8 mouse cellular contexts compared by ENCODE assay signal in genomic region chr2:131261481-131262212, GRCm38 (mm10). TPM values are rescaled to one million over a fixed set of nuclear protein-coding genes. Genes with fewer than 3 reads are reported as not detected.
DNase-seq lines count a peak whose midpoint lies in the region; ATAC-seq lines count a peak whose summit lies in the region.

No protein-coding gene starts in this region.

- DNase-seq in left cerebral cortex, postnatal 14 days (ENCODE audit: low spot score in 2 of 2), result peak; percentile 58 to 64
- DNase-seq in left cerebral cortex, adult 11 months (ENCODE audit: low spot score), result no peak
- DNase-seq in brain, adult 2 months (ENCODE audit: low read depth, low spot score), result peak; percentile 82
- no peak for DNase-seq in adipocyte (ENCODE audit: low spot score)
- no peak for DNase-seq in gastrocnemius, adult 18-20 months (ENCODE audit: low spot score)
- DNase-seq in layer of hippocampus, postnatal 10 days (ENCODE audit: low spot score in 2 of 2), result no peak

- intact Hi-C loops in left cerebral cortex, postnatal 14 days (cut with DNase I), result loop anchor here (2.0 to 10.0 kb wide), 3 partner anchors 75 to 153 kb away; partner anchors contain the start of genes Cdc25b, Rnf24 and Spef1

- peak; percentile 35 to 43 for ATAC-seq in hematopoietic stem cell, adult 5-6 weeks (replicated peaks in 1 of 2; ENCODE audit: insufficient read depth in 1 of 2, low FRiP score in 2 of 2, low TSS enrichment in 1 of 2, low read depth in 1 of 2, poor library complexity in 2 of 2, severe bottlenecking in 2 of 2)
- ATAC-seq in megakaryocyte progenitor cell, adult 5-6 weeks (replicated peaks; ENCODE audit: poor library complexity), result peak; percentile 21

RNA-seq across cellular contexts. Expression of gene Pank2, which starts 0.6 kb away (rescaled TPM):
- 10 to 100 TPM; 62.7 to 62.9 TPM for total RNA-seq in left cerebral cortex, postnatal 14 days (2021)
- 76.2 and 88.0 TPM in 2 replicates for total RNA-seq in hematopoietic stem cell, adult 5-6 weeks (2017)
- 59.4 and 71.6 TPM in 2 replicates for total RNA-seq in megakaryocyte progenitor cell, adult 5-6 weeks (2015)
- total RNA-seq in megakaryocyte progenitor cell, adult 5-6 weeks (2017), result 46.3 and 61.7 TPM in 2 replicates
- total RNA-seq in gastrocnemius, adult 18-20 months (2021), result 10 to 100 TPM; 18.5 to 24.6 TPM
- 10 to 100 TPM; 64.8 to 69.1 TPM for total RNA-seq in layer of hippocampus, postnatal 10 days (2021)

RNA-seq across cellular contexts. Expression of gene Mavs, which starts 27.8 kb away (rescaled TPM):
- total RNA-seq in left cerebral cortex, postnatal 14 days (2021), result 1 to 10 TPM; 6.3 TPM
- 15.9 and 17.3 TPM in 2 replicates for total RNA-seq in hematopoietic stem cell, adult 5-6 weeks (2017)
- total RNA-seq in megakaryocyte progenitor cell, adult 5-6 weeks (2015), result 15.1 and 17.1 TPM in 2 replicates
- total RNA-seq in megakaryocyte progenitor cell, adult 5-6 weeks (2017), result 11.3 and 11.8 TPM in 2 replicates
- total RNA-seq in gastrocnemius, adult 18-20 months (2021), result 10 to 100 TPM; 41.4 to 43.7 TPM
- 1 to 10 TPM; 6.8 to 7.4 TPM for total RNA-seq in layer of hippocampus, postnatal 10 days (2021)

RNA-seq across cellular contexts. Expression of gene Ap5s1, which starts 54.8 kb away (rescaled TPM):
- 10 to 100 TPM; 23.9 to 26.3 TPM for total RNA-seq in left cerebral cortex, postnatal 14 days (2021)
- 5.0 and 8.6 TPM in 2 replicates for total RNA-seq in hematopoietic stem cell, adult 5-6 weeks (2017)
- total RNA-seq in megakaryocyte progenitor cell, adult 5-6 weeks (2015), result 3.6 and 3.9 TPM in 2 replicates
- 2.9 and 6.7 TPM in 2 replicates for total RNA-seq in megakaryocyte progenitor cell, adult 5-6 weeks (2017)
- total RNA-seq in gastrocnemius, adult 18-20 months (2021), result 10 to 100 TPM; 15.8 to 20.2 TPM
- 10 to 100 TPM; 21.0 to 22.4 TPM for total RNA-seq in layer of hippocampus, postnatal 10 days (2021)

Comparison
In these comparisons a context has a peak if more than half of its experiments do, and no peak if none do; other contexts are left out.
1. DNase-seq: peak in left cerebral cortex, postnatal 14 days (2 of 2) and brain, adult 2 months (single experiment); none in left cerebral cortex, adult 11 months (single experiment), adipocyte (single experiment), gastrocnemius, adult 18-20 months (single experiment) and layer of hippocampus, postnatal 10 days (0 of 2).